ENCODE assay signal across 10 mouse cellular contexts in the genomic region with DNA sequence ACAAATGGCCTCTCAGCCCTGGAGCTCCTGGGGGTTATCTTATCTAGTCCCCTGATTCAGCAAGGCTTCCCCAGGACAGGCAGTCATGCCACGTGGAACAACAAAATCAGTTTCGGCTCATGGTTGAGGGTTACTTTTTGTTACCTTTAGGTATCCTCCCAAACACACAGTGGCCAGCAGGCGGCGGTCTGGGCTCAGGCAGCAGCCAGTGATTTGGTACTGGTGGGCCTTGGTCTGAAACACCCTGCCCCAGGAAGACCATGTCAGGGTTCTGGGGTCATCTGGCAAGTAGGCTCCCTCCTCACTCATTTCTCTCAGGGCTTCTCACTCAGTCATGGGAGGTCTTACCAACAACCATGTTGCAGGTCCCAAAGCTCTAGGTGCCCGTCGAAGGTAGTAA. TPM values are rescaled to one million over a fixed set of nuclear protein-coding genes. Genes with fewer than 3 reads are reported as not detected.
DNase-seq lines count a peak whose midpoint lies in the region; ATAC-seq and TF ChIP-seq lines count a peak whose summit lies in the region.
"Had no signal": no experiment of that assay in that cellular context is flagged by ENCODE, and none has a peak within 500 bp of the region (broad histone marks: within the 10 kb centered on the region; RNA-seq: fewer than 3 reads in every experiment).

No protein-coding gene starts in this region.

- peak; percentile 5 for DNase-seq in hindbrain, postnatal 0 days (ENCODE audit: low spot score)
- DNase-seq in right cerebral cortex, postnatal 4 days: peak; percentile 18
- no peak for DNase-seq in right cerebral cortex, adult 2 months (ENCODE audit: low spot score in 2 of 2)
- DNase-seq in embryo, embryonic 11 days: peak; percentile 31
- DNase-seq in retina, postnatal 1 day: peak; percentile 4
- no peak for DNase-seq in spleen, postnatal 36 days (ENCODE audit: low spot score in 2 of 2)

- H3K27me3 ChIP-seq in hindbrain, postnatal 0 days (ENCODE audit: insufficient read depth, low read length): no peaks in the 10 kb centered on the region
- H3K27me3 ChIP-seq in hindbrain, embryonic 12.5 days: no peaks in the 10 kb centered on the region

- no peaks in the 10 kb centered on the region for H3K4me1 ChIP-seq in hindbrain, postnatal 0 days (ENCODE audit: insufficient read depth, low read length)
- H3K4me1 ChIP-seq in hindbrain, embryonic 12.5 days: no peaks in the 10 kb centered on the region

- TF ChIP-seq CTCF in hindbrain, postnatal 0 days (IDR thresholded peaks at IDR 0.05; ENCODE audit: low read depth): peak; percentile 54

- no peaks in the 10 kb centered on the region for H3K36me3 ChIP-seq in hindbrain, postnatal 0 days (ENCODE audit: insufficient read depth, low read length)
- no peaks in the 10 kb centered on the region for H3K36me3 ChIP-seq in hindbrain, embryonic 12.5 days

- WGBS in hindbrain, postnatal 0 days: 64% methylated on average over 6 of the region's 6 CpGs
- WGBS in hindbrain, embryonic 12.5 days: 66% methylated on average over 6 of the region's 6 CpGs

- no peak overlapping the region for H3K27ac ChIP-seq in hindbrain, postnatal 0 days
- H3K27ac ChIP-seq in hindbrain, embryonic 12.5 days: no peak overlapping the region

- no peaks in the 10 kb centered on the region for H3K9me3 ChIP-seq in hindbrain, postnatal 0 days (ENCODE audit: low read length)
- H3K9me3 ChIP-seq in hindbrain, embryonic 12.5 days (replicated peaks): no peaks in the 10 kb centered on the region

- no peak for ATAC-seq in hindbrain, postnatal 0 days
- no peak for ATAC-seq in hindbrain, embryonic 12.5 days (ENCODE audit: low FRiP score)
- no peak for ATAC-seq in granulocyte monocyte progenitor cell, adult 5-6 weeks (replicated peaks; ENCODE audit: poor library complexity, severe bottlenecking)

- no peak overlapping the region for H3K4me3 ChIP-seq in hindbrain, postnatal 0 days (ENCODE audit: low read length)
- no peak overlapping the region for H3K4me3 ChIP-seq in hindbrain, embryonic 12.5 days

- no peak overlapping the region for H3K9ac ChIP-seq in hindbrain, postnatal 0 days (replicated peaks; ENCODE audit: low read length)
- no peak overlapping the region for H3K9ac ChIP-seq in hindbrain, embryonic 12.5 days

- H3K4me2 ChIP-seq in hindbrain, postnatal 0 days (ENCODE audit: low read depth, low read length): no peak overlapping the region
- H3K4me2 ChIP-seq in hindbrain, embryonic 12.5 days (replicated peaks): no peak overlapping the region

RNA-seq across cellular contexts. Expression of a gene that starts 29.6 kb away (rescaled TPM):
- 19.7 and 21.1 TPM in 2 replicates for total RNA-seq in hindbrain, postnatal 0 days (2014; rRNA removed)
- polyA plus RNA-seq in hindbrain, postnatal 0 days (2015; fragmentation: Nextera tagmentation; extraction: Ambion mirVana): 36.2 and 36.6 TPM in 2 replicates
- 50.8 and 50.9 TPM in 2 replicates for polyA plus RNA-seq in hindbrain, embryonic 12.5 days (2016; fragmentation: Nextera tagmentation; extraction: Ambion mirVana)
- 61.2 and 110 TPM in 2 replicates for total RNA-seq in granulocyte monocyte progenitor cell, adult 5-6 weeks (2014; fragmentation: Nextera tagmentation)
- 85.2 and 92.3 TPM in 2 replicates for total RNA-seq in granulocyte monocyte progenitor cell, adult 5-6 weeks (2017)

RNA-seq across cellular contexts. Expression of a gene that starts 29.7 kb away (rescaled TPM):
- total RNA-seq in hindbrain, postnatal 0 days (2014; rRNA removed): not detected in 2 replicates
- 0.09 and 0.15 TPM in 2 replicates for polyA plus RNA-seq in hindbrain, postnatal 0 days (2015; fragmentation: Nextera tagmentation; extraction: Ambion mirVana)
- 0.46 TPM in 1 of 2 replicates, not detected in the other for polyA plus RNA-seq in hindbrain, embryonic 12.5 days (2016; fragmentation: Nextera tagmentation; extraction: Ambion mirVana)
- not detected in 2 replicates for total RNA-seq in granulocyte monocyte progenitor cell, adult 5-6 weeks (2014; fragmentation: Nextera tagmentation)
- not detected in 2 replicates for total RNA-seq in granulocyte monocyte progenitor cell, adult 5-6 weeks (2017)
- total RNA-seq: gastrocnemius, adult 8-10 months had no signal
- polyA plus RNA-seq: kidney, embryonic 16.5 days had no signal

RNA-seq across cellular contexts. Expression of a gene that starts 33.1 kb away (rescaled TPM):
- total RNA-seq in hindbrain, postnatal 0 days (2014; rRNA removed): 4.3 and 5.6 TPM in 2 replicates
- polyA plus RNA-seq in hindbrain, postnatal 0 days (2015; fragmentation: Nextera tagmentation; extraction: Ambion mirVana): 3.4 and 3.5 TPM in 2 replicates
- polyA plus RNA-seq in hindbrain, embryonic 12.5 days (2016; fragmentation: Nextera tagmentation; extraction: Ambion mirVana): 6.3 and 6.7 TPM in 2 replicates
- total RNA-seq in granulocyte monocyte progenitor cell, adult 5-6 weeks (2014; fragmentation: Nextera tagmentation): 41.8 and 54.2 TPM in 2 replicates
- 17.4 and 21.1 TPM in 2 replicates for total RNA-seq in granulocyte monocyte progenitor cell, adult 5-6 weeks (2017)

RNA-seq across cellular contexts. Expression of a gene that starts 51.9 kb away (rescaled TPM):
- 90.8 and 91.6 TPM in 2 replicates for total RNA-seq in hindbrain, postnatal 0 days (2014; rRNA removed)
- 95.3 and 95.8 TPM in 2 replicates for polyA plus RNA-seq in hindbrain, postnatal 0 days (2015; fragmentation: Nextera tagmentation; extraction: Ambion mirVana)
- polyA plus RNA-seq in hindbrain, embryonic 12.5 days (2016; fragmentation: Nextera tagmentation; extraction: Ambion mirVana): 97.7 and 105 TPM in 2 replicates
- total RNA-seq in granulocyte monocyte progenitor cell, adult 5-6 weeks (2014; fragmentation: Nextera tagmentation): 43.2 and 47.1 TPM in 2 replicates
- 39.8 and 54.4 TPM in 2 replicates for total RNA-seq in granulocyte monocyte progenitor cell, adult 5-6 weeks (2017)

Comparison
In these comparisons a context has a peak if more than half of its experiments do, and no peak if none do; other contexts are left out.
1. DNase-seq: peak in hindbrain, postnatal 0 days (single experiment), right cerebral cortex, postnatal 4 days (single experiment), embryo, embryonic 11 days (single experiment) and retina, postnatal 1 day (single experiment); none in right cerebral cortex, adult 2 months (0 of 2) and spleen, postnatal 36 days (0 of 2).